Mouse (Mus musculus) CH12F3 (cell line): ENCODE data around the gene Fmo1.

Experiments used
- in situ Hi-C: fragments of 300-500 bp; cut with MboI; formaldehyde crosslinking; loops from 2 replicates; pipeline ENCODE4 v1.14.3; 2020; ENCODE audit warnings: low sequenced_read_pairs

The Fmo1 gene

DNA sequence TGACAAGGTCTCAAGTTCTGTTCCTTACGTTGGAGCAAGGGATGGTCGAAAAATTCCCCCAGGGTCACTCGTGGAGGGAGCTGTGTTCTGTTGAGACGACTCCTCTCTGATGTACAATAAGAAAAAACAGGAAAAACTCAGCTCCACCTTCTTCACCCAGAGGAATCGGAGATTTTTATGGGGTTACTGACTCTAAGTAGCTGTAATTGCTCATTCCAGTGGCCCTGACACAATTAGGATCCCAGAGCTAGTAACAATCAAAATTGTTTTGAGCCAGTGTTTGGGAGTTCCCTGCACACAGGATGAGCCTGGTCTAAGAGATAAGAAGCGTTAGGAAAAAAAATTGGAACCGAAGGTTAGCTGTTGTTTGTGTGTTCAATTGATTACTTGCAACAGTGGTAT is at the start of gene Fmo1:
Gene Fmo1, minus strand, starts transcription at position 331 of the 402 bp plus-strand sequence.
- in situ Hi-C loops: no loop called here

DNA sequence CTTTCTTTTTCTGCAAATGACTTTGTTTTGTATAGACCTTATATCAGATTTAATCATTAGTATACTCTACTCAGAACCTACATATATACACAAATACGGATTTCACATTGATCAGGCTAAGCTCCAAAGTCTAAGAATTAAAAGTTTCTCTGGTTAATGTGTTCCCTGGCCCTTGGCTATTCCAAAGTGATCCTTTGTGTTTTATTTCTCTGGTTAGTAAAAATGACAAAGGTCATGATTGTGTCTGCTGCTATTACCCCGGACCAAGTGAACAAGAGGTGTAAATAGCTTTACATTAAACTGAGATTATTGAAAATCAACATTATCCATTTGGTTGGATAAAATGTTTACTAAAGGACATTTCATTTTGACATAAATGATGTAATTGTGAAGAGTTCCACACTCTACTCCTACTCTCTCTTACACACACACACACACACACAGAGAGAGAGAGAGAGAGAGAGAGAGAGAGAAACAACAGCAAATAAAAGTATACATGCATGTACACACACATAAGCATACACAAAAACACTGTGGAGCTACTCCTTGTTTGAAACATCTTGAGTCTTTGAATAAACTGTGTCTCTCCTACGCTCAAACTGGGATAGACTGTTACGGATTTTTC is 48.6 kb upstream of the Fmo1 start:
- in situ Hi-C loops: no loop called here

DNA sequence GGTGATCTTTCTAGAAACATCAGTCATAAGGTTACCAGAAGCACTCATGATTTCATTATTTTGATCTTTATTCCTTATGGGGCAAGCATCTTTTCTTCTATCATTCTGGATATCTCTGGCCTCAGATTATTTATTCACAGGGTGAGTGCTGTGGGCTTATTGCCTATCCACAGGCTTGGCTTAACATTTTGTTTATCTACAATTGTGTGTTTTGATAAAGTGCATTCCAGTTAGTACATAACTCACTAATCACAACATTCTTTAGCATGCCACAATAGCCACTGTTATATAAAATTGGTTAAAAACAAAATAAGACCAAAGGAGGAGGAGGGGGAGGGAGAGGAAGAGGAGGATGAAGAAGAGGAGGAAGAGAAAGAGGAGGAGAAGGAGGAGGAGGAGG is 45.7 kb upstream of the Fmo1 start:
- in situ Hi-C loops: no loop called here

DNA sequence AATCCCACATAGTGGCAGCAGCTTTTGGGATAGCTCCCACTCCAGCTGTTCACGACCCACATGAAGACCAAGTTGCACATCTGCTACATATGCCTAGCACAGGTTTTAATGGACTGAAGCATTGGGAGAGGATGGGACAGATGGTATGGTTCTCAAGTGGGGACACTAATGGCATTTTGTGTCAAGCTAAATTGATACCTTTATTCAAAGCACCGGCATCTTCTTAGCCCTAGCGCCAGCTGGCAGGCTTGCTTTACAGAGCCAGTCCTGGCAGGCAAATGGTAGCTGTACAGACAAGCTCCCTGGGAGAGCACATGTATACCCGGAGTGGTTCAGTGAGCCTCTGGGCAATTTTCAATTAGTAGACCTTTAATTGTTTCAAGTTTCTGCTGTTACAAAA is 35.5 kb upstream of the Fmo1 start:
- in situ Hi-C loops: no loop called here

DNA sequence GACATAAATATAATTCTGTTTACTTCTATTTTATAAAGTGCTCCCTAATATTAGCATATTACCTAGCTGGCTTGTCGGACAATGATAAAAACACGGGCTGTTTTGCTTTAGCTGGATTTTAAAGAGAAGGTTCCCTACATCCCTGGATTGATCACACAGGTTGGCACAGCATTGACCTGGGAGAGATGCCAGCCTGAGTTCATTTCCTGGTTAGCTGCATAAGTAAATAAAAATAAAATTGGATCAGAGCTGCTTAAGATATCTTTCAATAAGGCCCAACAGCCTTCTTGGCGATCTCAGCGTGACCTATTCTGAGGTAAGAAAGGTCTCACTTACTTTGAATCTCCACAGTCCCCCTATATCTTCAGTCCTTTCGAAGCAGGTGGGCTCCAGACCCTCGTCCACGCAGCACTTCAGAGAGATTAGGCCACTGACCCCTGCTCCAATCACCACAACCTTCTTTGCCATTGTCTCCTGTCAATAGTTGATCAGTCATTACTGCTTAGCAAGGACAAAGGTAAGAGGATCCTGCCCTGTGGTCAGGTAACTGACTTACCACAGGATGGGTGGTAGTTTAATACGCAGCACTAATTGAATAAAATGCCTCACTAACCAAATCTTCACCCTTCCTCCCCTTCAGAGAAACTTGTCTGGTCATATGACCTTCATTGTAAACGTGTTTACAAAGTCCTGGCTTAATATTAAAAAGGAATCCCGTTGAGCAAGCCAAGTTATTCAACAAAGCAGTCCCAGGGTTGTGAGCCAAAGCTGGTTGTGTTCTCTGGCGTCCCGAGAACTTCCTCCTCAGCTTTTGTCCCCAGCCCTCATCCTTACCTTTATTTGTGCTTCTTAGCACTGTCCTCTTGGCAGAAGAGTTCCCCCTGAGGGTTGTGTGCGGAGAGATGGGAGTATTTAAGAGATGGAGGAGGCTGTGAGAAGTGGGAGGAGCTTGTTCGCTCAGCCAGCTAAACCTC is 31.7 kb upstream of the Fmo1 start, which contains the start of gene Fmo2:
Gene Fmo2, minus strand, starts transcription at position 889 of the 974 bp plus-strand sequence.
- in situ Hi-C loops: loop anchor here (10.0 kb wide), 1 partner anchor 177 kb away; no protein-coding TSS in a partner anchor

DNA sequence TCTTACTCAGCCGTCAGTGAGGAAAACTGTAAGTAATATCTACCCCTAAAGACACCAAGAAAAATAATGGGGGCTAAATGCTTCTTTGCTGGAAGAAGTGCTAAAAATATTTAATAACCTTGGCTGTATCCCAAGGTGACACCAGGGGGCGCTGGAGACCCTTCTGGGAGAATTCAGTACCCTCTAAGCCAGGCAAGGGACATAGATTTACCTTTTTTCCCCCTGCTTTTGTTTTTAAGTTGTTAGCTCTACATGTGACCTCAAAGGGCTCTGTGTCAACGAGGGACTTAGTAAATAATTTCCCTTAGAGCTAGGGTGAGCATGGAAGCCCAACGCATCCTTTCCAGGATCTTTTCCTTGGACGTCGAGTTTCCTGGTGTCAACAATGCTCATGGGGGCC is 29.5 kb upstream of the Fmo1 start:
- in situ Hi-C loops: loop anchor here (10.0 kb wide), 1 partner anchor 179 kb away; no protein-coding TSS in a partner anchor

DNA sequence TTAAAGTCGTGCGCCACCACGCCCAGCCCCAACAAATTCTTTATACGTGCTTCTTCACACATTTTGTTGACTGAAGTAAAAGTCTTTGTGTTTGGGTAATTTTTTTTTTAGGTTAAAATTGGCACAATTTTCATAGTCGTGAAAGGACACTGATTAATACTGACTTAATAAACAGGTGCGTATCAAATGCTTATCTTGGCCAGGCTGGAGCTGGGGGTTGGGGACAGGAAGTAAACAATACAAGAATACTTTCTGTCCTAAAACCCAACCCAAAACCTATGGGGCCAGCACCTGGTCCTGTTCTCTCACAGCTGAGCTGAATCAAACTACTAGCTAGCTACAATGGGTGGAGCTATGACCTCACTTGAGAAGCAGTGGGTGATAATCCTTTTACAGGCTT is 26.6 kb upstream of the Fmo1 start:
- in situ Hi-C loops: loop anchor here (10.0 kb wide), 1 partner anchor 182 kb away; no protein-coding TSS in a partner anchor

DNA sequence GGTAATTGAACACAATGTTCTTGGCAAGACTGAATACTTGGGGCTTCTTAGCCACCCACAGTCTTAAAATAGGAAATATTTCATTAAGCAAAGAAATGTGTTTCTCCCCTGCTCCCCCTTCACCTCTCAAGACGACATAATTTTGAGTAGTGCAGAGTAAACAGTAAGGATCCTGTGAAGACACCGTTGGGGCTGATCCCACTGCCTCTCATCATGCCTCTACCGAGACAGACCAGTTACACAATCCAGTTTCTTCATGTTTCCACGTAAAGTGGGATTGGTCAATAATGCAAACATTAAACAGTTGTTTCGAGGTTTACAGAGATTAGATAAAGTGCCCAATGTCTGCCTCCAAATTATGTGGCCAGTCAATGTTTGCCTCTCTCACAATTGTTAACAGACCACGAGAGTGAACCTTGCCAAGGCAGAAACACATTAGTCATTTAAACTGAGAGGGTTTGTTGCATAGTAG is 25.6 kb upstream of the Fmo1 start:
- in situ Hi-C loops: loop anchor here (10.0 kb wide), 1 partner anchor 183 kb away; no protein-coding TSS in a partner anchor

DNA sequence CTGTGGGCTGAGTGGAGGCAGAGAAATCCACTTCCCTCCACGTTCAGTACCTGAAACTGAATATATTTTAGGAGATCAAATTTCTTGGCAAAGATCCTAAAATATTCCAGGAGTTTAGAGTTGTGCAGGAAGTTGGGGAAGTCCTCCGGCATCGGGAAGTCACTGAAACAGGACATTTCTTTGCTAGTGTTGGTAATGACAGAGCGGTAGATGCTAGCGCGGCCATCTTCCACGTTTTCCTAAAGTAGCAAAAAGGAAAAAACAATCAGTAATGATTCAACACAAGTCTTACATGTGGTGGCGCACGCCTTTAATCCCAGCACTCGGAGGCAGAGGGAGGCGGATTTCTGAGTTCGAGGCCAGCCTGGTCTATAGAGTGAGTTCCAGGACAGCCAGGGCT is 22.2 kb upstream of the Fmo1 start:
- in situ Hi-C loops: no loop called here

DNA sequence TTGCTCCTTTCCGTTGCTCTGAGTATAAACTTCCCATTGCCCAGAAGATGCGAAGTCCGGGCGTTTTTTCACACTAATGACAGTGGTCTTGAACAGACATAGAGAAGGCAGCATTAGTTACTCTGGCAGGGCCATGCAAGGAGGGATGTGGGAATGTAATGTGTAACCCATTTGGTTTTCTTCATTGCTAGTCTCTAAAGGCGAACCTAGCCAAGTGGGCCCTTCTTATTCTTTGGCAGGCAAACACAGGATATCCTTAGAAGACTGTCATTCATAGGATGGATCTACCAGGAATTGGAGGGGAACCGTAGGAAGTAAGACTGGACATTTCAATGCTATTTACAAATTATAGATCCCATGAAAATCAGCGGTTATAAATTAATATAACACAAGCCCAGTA is 21.2 kb upstream of the Fmo1 start:
- in situ Hi-C loops: no loop called here

DNA sequence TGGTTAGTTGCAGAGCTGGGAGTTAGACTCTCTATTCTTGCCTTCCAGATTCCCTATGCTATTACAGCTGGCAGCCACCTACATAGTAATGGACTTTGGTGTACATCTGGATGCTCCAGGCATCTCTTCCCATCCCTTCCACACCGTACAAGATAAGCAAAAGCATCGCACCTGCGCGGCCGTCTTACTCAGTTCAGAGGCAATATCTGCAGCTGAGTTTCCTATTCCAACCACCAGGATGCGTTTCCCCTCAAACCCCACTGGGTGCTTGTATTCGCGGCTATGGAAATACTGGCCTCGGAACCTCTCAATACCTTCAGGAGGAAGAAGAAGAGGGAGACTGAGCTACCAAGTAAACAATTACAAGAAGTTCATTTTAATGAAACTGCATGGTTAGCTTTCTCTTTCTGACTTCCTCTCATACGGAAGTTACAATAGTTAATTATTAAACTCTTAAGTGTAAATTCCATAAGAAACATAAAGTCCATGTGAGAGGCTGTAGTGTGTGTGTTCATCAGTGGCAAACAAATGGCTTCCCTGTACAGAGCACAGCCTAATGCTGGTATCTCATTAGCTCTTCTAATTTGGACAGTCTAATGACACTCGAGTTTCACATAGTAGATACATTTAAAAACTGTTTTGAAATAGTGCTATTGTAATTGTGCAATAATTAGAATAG is 19.9 kb upstream of the Fmo1 start:
- in situ Hi-C loops: no loop called here

DNA sequence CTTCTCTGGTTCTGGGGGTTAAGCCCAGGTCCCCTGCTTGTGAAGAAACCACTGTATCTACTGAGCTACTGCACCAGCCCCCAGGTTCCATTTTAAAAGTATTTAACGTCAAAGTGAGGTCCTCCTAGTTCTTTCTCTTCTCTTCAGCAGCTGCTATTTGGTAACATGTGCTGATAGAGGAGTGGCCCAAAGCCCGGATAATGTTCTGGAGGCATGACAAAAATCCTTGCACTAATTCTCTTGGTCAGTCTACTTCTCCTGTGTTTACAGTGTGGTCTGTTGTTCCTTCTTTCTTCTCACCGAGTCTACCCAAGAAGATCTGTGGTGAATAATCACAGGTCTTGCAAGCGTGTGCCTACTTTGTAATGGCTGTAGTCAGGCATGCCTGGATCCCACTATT is 16.3 kb upstream of the Fmo1 start:
- in situ Hi-C loops: no loop called here

DNA sequence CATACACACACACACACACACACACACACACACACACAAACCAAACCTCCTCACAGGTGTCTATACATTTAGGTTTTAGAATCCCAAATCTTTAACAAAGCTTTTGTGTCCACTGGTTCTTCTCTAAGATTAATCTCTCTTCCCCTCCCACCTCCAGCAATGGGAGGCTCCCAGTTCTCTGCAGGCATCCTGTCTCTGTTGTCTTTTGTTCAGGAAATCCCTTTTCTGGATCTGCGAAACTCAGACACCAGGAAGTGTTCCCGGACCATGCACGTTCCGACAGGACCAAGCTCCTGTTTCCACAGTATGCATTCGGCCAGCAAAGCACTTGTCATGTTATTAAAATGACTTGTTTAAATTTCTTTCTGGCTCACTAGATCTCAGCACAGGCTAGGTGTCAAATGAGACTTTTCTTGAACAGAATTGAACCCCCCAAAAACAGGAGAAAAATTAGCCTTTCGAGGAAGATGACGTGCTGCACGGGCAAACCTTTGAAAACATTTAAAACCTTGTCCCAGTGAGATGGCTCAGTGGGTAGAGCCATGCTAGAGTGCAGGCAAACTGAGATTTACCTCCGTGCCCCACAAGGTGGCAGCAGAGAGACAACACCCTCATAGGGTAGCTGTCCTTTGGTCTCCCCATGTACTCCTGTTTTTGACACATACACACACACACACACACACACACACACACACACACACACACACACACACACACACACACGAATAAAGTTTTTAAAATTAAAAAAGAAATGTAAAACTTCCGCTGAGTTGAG is 13.4 kb upstream of the Fmo1 start:
- in situ Hi-C loops: no loop called here

DNA sequence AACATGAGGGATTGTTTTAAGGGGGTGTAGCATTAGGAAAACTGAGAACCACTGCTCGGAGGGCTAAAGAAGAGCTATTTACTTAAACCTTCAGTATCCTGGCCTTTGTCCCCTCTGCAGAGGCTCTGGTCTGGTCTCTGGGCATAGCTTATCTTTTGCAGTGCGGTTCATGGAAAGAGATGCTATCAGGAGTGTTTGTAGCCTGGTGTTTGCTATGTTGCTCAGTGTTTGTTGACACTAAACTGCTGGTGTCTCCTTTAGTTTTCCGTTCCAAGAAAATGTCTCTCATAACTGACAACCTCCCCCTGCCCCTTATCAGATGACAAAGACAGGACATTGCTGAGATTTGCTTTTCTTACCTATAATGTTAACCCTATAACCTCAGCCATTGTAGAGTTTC is 8.7 kb upstream of the Fmo1 start:
- in situ Hi-C loops: no loop called here

DNA sequence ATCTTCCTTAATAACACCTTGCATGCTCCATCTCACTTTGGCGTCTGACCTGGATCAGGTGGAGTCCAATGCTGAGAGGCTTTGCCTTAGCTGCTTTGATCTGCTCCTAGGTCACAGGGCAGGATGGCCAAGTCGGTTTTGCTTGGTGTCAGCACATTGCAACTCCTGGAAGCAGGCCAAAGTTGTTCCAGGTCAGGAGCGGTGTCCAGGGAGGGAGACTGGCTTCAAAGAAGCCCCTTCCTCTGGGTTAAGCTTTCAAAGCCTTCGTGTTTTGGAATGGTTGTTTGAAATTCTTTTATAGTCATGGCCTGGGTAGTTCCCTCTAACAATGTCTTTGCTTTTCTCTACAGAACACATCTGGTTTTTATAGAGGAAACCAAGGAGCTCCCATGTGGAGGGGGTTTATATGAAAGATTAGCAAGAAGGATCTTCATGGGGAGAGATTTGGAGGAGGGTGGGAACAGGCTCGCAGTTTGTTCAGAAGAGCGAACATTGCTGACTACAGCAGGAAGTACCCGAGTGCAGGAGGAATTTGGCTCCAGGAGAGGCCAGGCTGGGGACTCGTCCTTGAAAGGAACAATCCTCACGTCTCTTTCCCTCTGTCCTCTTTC is 5.4 kb upstream of the Fmo1 start:
- in situ Hi-C loops: no loop called here

DNA sequence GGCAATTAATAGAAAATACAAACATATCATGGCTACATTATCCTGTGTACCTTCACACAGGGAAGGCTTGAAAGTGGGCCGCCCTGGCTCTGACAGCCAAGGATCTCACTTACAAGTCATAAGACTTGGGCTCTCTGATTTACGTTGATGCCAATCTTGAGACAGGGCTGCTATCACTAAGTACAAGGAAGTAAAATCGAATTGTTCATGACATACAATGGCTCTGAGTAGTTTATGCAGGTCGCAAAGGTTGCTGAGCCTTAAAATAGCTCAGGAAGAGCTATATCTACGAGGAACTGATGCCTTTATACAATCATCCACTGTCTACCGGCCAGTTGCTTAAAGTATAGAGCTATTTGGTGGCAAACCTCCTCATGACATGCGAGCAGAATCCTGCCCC is 4.6 kb upstream of the Fmo1 start:
- in situ Hi-C loops: no loop called here

DNA sequence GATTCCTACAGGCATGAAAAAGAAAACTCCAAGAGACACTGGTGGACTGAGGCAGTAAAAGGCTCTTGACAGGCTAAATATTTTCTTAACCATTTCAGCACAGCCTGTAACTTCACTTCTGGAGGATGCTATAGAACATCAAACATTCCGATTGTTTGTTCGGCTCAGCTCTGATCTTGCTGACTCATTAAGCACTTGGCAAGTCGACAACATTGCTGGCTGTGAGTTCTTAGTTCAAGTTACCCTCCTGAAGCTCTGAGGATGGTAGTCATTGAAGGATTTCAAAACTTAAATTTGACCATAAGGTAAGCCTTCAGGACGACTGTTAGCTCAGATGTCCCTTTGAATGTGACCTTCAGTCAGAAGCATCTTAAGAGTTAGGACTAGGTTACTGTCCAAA is 986 bp upstream of the Fmo1 start:
- in situ Hi-C loops: no loop called here

DNA sequence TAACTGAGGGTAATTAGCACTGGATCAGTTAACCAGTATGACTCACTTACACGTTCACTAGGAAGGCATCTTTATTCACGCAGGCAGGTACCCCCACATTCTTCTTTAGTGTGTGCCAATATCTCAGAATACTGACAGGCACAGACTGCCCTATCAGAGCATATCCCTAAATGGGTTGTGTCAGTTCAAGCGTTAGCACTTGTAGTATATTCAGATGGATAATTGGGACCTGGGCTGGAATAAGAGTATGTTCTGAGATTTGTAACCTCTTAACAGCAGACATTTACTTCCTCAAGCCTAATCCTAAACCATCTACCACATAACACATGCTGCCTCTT is 948 bp downstream of the Fmo1 start:
- in situ Hi-C loops: no loop called here

DNA sequence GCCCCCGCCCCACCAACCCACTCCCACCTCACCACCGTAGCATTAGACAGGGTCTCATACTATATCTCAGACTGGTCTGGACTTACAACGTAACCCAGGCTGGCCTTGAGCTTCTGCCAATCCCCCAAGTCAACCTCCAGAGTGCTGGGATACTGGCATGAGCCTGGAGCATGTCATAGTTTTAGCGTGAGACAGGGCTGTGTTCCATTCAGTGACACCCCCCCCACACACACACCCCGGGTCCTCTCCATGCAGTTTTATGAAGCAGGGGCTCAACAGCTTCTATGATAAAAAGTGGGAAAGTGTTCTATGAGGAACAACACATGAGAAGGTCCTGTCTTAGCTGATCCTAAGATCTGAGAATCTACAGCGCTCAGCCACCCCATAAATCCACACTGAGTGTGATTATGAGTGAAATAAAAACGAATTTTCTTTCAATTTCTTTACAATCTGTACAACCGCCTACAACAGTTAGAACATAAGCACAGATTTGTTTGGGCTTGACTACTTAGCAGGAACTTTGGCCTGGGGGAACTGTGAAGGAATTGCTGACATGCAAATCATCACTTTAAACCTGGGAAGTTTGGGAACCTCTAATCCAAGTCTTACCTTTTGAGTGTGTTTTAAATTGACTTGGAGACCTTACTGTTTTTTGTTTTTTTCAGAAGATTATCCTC is 1.5 kb downstream of the Fmo1 start:
- in situ Hi-C loops: no loop called here

DNA sequence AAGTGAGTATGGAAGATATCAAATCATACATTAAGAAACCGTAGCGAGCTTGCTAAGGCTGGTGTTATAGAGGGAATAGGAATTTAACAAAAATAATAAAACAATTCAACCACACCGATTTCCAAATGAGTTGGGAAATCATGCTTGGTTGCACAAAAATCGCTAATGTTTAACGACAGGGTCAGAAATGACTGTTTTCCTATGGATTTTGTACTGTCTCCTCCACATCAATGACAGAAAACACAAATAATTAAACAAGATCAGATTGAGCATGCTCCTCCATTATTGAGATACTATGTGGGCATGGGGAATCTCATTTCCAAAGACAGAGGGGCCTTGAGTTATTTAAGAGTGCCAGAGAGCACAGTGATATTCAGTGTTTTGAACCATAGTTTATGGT is 2.1 kb downstream of the Fmo1 start:
- in situ Hi-C loops: no loop called here
